Mouse (Mus musculus) heart, adult 18-20 months (tissue): ENCODE data around the gene Coa3. TPM values are rescaled to one million over a fixed set of nuclear protein-coding genes. Genes with fewer than 3 reads are reported as not detected.
A peak's percentile ranks its signal among the peaks of the same experiment; 100 is the strongest.

Source experiments
- DNase-seq, 2 experiments: peaks; one replicate each; pipeline ENCODE4 v3.0.0; 2021 to 2022; ENCODE audit warnings: mixed read lengths in 1 of 2
- total RNA-seq, 2 experiments: library from RNA; stranded (reverse); gene quantifications; 2 replicates each; pipeline ENCODE4 v1.2.3; 2021

Gene Coa3
- total RNA-seq, 2 experiments from 2014 or later = 98.3 to 108 TPM

DNA sequence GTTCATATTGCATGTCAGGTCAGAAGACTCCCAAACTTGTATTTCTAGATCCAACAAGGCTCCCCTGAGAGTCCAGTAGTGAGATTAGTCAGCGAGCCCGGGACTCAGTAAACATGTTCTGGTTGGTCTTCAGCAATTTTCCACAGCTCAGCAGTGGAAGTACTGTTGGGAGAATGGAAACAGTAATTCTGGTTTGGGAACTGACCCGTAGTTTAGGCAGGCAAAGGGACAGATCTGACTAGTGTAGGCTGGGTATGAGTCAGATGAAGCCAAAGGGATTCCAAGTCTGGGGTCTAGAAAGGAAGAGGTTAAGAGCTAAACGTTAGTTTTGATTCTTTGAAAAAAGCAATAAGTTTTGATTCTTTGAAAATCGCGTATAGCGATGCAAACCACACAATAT lies 26.0 kb downstream of the Coa3 start:
- peak; percentile 49 to 56 for DNase-seq

DNA sequence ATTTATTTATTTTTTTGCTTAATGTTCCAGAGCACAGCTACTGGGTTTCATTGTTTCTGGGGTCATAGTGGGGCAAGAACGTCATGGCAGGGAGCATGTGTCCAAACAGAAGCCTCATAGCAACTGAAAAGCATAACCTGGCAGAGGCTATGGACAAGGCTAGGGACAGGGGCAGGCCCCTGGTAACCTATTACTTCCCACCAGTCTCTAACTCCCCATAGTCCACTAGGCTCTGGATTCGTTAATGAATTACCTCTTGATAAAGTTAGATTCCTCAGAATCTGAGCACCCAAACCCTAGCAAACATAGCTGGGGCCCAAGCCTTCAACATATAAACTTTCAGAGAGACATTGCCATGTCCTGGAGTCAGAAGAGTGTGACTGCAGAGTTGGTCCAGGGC lies 27.9 kb downstream of the Coa3 start:
- no peak for DNase-seq

DNA sequence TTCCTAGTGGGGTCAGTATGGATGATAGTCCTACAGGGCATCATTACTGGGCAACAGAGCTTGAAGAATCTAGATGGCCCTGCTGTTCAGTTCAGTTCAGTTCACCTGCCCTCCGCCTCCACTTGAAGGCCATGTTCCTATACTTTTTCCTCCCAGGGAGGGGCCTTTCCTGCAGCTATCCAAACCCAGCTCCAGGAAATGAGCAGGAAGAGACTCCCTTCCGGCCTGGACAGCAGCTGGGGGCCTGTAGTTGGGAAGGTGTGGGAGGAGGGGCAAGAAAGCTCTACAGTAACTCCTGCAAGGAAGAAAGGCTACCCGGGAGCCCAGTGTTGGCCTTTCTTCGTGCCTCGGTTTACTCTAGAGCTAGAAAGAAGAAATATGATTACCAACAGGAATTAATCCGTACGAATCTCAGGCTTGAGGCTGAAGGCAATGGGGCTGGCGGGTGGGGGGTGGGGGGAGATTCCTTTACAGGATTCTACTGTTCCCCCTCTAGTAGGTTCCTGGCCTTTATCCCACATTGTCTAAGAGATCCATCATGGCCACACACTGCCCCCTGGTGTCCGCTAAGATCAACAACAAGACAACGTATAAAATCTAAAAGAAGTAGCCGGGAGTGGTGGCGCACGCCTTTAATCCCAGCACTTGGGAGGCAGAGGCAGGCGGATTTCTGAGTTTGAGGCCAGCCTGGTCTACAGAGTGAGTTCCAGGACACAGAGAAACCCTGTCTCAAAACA lies 30.5 kb downstream of the Coa3 start:
- DNase-seq = peak; percentile 85 to 89

DNA sequence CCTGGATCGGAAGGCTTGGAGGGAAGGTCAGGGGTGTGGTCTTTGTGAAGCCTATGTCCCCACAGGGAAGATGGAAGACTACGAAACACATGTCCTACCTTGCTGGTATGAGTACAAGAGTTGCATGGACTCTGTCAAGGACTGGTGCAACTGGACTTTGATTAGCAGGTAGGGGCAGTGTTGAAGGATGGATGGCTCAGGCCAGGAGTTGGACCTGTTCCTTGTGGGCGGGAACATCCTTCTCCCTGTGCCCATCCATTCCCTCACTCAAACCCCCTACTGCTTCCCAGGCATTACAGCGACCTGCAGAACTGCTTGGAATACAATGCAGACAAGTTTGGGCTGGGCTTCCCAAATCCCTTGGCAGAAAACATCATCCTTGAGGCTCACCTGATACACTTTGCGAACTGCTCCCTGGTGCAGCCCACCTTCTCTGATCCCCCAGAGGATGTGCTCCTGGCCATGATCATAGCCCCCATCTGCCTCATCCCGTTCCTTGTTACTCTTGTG lies 31.3 kb downstream of the Coa3 start:
- peak in 1 of 2 experiments; percentile 38 for DNase-seq

DNA sequence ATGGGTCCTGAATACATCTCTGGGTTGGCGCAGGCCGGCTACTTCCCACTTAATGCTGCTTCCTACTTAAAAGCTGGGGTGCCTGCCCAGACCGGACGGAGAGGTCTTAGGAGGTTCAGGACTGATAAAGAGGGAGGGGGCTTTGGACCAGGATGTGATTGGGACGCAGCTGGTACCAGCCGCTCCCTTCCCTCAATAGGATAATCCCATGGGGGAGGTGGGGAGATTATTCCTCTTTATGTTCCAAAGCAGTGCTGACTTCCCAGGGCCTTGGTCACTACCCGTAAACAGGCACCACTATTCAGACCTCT lies 32.3 kb downstream of the Coa3 start:
- peak in 1 of 2 experiments; percentile 40 for DNase-seq

DNA sequence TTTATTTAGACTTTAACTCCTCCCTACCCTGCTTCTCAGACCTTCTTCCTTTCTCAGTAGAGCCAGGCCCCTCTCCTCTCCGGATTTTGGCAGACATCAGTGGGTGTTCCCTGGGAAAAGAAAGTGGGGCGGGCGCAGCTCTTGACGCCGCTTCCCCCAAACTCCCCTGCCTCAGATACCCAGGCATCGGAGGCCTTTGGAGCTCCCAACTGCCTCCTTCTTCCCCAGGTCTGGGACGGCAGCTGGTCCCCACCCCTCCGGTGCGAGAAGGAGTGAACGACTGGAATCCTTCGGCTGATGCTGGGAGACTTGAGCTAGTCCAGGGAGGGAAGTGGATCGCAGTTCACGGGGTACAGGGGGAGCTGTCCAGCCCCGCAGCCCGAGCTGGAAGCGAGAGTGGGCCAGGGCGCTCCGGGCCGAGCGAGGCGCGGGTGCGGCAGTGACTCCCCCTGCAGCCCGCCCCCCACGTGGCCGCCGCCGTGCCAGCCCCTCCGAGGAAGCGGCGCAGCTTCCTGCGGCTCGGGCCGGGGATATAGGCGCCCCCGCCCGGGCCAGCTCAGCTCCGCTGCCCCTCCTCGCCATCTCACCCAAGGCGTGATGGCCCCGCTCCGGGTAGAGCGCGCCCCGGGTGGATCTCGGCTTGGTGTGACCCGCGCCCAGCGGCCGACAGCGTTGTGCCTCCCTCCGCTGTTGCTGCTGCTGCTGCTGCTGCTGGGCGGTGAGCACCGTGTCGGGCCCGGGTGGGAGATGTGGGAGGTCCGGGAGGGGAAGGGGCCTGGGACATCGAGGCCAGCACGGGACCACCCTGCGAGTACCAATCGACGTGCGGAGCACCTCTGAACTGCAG lies 32.8 kb downstream of the Coa3 start, which contains the start of gene Ramp2:
Gene Ramp2, plus strand, starts transcription at position 174 of the 847 bp plus-strand sequence.
- DNase-seq = peak; percentile 82 to 86

DNA sequence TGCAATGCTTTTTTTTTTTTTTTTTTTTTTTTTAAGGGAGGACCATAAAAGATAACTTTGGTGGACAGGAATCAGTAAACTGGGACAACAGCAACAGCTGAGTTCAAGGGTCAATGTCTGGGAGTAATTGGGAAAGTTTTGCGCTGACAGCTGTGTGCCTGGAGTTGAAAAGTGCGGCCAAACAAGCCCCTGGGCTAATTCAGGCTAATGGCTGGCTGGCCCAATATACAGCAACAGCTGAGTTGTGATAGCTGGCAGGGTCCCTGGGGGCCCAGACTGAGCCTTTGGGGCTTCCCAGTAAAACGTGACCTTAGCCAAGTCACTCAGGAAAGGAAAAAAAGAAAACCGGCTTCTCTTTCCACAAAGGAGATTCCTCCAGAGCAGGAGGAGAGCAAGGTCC lies 33.8 kb downstream of the Coa3 start:
- DNase-seq = peak; percentile 70 to 88

DNA sequence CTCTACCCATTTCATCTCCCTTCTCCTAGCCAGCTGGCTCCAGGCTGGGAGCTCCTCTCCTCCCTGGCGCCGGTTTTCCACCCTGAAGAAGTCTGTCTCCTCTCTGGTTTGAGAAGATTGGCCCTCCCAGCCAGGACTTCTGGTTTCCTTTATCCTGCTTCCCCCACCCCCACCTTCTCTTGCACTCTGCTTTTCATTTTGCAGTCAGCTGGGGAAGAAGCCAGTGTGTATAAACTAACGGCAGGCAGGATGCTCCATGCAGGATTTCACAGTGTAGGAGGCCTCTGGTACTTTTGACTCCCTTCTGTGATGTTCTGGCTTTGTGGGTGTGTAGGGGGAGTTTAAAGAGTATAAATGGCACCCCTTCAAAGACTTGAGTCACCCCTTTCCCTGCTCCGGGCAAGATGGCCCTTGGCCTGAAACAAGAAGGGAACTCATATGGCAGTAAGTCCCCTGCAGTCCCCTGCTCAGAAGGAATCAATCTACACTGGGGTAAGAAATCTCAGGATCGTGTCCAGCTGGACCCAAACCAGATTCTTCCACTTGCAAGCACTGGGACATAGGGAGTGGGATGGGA lies 40.8 kb downstream of the Coa3 start:
- DNase-seq = peak; percentile 66

DNA sequence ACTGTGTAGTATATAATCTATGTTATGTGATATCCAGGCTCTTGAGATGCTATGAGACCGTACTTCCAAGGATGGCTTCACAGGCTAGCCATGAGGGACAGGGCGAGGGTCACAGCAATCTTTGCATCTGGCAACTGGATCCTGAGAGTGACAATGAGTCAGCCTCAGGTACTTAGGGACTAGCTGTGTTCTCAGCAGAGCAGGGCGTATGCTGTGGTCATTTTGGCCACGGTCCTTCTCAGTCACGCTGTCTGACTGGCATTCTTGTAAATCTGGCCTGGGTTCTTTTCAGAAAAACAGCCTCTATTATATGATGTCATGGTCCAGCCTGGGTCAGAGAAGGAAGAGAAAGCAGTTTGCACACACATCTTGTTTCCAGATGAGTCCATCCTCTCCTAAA lies 42.1 kb downstream of the Coa3 start:
- peak; percentile 23 for DNase-seq

DNA sequence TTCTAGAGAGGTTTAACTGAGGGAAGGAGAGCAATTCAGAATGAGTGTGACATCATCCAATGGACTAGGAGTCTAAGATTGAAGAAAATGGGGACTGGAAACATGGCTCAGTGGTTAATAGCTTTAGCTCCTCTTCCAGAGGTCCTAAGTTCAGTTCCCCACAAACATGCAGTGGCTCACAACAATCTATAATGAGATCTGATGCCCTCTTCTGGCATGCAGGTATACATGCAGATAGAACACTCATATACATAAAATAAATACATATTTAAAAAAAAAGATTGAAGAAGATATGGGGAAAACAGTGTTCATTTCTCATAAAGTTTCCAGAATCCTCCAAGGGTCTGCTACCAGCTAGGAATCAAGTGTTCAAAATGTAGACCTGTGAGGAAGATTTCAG lies 43.5 kb downstream of the Coa3 start:
- DNase-seq = no peak

DNA sequence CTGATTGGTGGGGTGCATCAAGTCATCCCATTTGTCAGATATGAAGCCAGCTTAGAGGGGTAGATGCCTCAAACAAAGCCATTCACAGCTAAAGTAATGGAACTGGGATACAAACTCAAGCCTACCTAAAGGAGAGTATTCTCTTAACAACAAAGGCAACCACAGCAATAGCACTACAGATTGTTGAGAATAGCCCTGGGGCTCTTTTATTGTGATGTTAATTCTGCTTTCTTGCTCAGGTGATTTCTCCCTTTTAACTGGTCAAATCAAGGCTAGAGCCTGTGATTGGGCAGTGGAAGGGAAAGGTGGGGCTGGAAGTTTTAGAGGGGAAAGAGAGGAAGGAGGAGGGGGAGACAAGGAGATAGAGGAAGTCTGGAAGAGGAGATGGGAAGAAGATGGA lies 44.8 kb downstream of the Coa3 start:
- DNase-seq = no peak

DNA sequence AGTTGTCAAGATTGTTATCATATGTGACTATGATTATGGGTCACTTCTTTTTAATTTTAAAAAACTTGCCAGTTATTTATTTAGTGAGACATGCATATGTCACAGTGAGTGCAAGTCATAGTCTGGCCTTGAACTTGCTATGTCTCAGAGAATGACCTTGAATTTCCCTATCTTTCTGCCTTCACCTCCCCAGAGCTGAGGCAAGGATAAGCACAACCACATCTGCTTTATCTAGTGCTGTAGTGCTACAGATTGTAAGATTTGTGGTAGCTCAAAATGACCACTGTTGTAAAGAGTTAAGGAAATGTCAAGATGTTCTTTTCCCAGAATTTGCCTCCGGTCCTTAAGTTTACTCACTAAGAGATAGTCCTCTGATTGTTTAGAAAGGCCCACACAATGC lies 45.7 kb downstream of the Coa3 start:
- no peak for DNase-seq

DNA sequence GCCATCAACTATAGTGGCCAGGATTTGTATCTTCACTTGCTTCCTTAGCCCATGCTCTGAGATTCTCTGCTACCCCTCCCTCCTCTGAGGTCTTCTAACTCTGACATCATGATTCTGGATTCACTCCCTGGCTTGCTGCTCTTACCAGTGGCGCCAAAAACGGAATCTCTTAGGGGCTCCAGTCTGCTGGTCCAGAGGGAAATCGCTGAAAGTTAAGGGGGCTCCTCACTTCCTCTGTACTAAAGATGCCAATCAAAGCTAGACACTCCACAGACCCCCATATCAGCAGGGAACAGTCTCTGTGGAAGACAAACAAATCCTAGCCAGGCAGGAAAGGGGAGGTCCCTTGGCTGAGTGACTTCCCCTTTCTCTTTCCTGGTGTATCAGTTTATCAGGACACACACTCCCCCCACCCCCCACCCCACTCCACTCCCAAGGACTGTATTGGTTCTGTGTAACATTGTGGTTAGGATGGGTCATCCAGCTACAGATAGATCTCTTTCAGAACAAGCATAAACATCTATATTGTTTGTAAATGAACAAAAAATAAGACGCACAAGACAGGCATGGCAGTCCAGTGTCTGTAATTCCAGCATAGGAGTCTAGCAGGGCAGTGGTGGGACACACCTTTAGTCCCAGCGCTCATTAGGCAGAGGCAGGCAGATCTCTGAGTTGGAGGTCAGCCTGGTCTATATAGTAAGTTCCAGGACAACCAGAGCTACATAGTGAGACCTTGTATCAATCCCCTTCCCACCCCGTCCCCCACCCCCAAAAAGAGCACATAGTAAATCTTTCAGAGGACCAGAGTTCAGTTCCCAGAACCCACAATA lies 46.7 kb downstream of the Coa3 start:
- peak; percentile 82 to 85 for DNase-seq

DNA sequence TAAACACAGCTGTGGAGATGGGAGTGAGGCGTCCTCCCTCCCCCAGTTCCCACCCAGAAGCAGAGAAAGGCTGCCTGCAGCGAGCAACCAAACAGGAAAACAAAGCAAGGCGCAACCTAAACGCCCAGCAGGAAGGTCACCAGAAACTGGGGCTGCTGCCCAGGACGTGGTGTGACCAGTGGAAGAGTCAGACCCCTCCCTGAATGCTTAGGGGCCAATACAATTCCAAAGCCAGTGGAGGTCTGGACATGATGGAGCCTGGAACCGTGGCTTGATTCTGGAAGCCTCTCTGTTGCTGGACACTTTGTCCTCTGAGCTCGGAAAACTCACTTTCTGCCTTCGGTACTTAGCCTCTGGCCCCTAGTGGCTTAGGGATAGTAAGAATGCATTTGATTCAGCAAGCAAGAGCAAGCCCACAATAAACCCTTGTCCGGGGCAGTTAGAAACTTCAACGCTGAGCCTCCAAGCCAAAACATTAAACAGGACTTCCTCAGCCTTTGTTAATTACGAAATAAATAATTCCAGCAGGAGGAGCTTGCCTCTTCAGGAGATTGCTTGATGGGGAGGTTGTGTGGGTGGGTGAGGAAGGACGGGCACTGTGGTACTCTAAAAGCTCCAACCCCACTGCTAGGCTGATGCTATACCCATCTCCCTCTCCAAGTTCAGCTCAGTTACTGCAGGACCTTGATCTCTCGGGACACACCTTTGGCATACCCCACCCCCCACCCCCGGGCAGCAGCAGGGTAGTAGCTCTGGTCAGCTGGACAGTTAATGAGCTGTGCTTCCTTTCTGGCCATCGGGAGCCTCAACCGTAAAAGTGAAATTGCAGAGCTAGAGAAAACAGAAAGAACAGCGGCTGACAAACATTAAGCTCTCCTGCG lies 47.7 kb downstream of the Coa3 start:
- peak; percentile 89 to 95 for DNase-seq

DNA sequence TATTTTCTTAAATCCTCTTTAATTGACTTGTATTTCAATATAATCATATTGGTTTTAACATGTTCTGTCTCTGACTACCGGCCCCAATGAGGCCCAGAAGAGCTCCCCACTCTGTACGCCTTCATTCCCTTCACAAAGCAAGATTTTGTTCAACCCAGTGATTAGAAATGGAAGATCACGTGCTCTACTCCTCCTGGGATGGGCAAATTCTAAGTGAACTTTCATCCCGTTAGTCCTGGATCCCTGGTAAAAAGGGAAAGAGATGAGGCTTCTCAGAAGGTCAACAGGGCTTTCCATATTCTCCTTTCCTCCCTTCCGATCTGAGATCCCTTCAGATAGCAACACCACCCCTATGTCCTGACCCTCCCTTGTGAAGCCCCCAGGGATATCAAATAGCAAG lies 48.4 kb downstream of the Coa3 start:
- no peak for DNase-seq

DNA sequence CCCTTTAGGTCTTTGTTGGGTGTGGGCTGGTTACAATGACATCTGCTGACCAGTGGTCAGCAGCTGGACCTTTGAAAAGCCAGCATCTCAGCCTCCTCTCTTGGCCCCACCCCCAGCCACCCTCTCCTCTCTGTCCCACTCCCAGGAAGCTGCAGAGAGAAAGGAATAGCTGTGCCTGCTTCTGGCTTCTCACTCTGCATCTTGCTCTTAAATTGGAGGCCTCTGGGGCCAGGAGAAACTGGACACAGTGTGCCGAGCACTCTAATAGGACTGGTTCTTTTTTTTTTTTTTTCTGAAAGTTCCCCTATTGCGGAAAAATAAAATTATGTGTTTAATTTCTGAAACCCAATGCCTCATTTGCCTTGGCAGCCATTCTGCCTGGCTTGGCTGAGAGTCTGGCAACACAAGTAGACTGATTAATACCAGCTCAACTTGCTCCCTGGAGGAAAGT lies 48.8 kb downstream of the Coa3 start:
- peak; percentile 75 to 88 for DNase-seq

DNA sequence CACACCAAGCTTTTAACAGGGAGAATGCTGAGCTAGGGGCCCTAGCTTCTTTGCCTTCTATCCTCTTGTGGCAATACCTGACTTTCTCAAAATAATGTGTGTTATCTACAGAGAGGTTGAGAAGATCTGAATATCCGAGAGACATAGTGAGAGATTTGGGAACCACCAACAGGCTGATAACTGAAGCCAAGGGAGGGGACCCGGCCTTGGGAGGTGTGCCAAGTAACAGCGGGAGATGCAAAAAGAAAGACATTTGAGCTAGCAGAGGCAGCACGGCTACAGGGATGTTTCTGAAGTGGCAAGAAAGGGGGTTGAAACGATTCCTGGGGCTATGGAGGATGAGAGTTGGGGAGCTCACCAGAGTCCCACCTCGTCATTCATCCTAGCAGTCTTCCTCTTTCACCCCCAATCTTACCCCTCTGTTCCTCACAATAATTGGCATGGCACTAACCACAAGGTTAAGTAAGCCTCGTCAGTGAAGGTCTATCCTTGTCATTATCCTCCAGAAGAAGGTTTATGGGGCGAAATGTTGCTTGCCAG lies 49.5 kb downstream of the Coa3 start:
- peak; percentile 61 to 67 for DNase-seq
